Mouse (Mus musculus) layer of hippocampus, adult 9-11 months (tissue): ENCODE results near the gene Dap3.
"Not testable (repeated sequence)": the region's sequence is repeated elsewhere in the genome, so short reads cannot be mapped to it uniquely, and the experiment has no call there.

Experiments
- DNase-seq: peaks from one replicate; pipeline ENCODE4 v3.0.0; 2022

The Dap3 gene

GRCm38 (mm10) chr3:88912585-88912984 is 38.4 kb downstream of the Dap3 start:
- DNase-seq, result no peak

- DNase-seq, result no peak
Observed at GRCm38 (mm10) chr3:88906393-88907159, 44.4 kb downstream of the Dap3 start.

GRCm38 (mm10) chr3:88905741-88906140 is 45.2 kb downstream of the Dap3 start:
- DNase-seq, result no peak

- no peak for DNase-seq
Observed at GRCm38 (mm10) chr3:88905209-88905608, 45.8 kb downstream of the Dap3 start.

GRCm38 (mm10) chr3:88904803-88905202 is 46.2 kb downstream of the Dap3 start:
- no peak for DNase-seq

- DNase-seq, result not testable (repeated sequence)
Observed at GRCm38 (mm10) chr3:88893011-88893410, 58.0 kb downstream of the Dap3 start.

- DNase-seq, result not testable (repeated sequence)
Observed at GRCm38 (mm10) chr3:88882536-88882935, 68.4 kb downstream of the Dap3 start.
